Mouse (Mus musculus) embryo, embryonic 11.5 days (tissue): ENCODE results near the gene 4930558C23Rik.
"Not testable (repeated sequence)": the region's sequence is repeated elsewhere in the genome, so short reads cannot be mapped to it uniquely, and the experiment has no call there.

Source experiments
- DNase-seq: peaks from one replicate; pipeline ENCODE4 v3.0.0-alpha.2; 2012; ENCODE audit warnings: low read depth, low spot score

4930558C23Rik gene

GRCm38 (mm10) chr3:95402741-95403140 is at the start of gene 4930558C23Rik:
TSS of gene 4930558C23Rik (minus strand) at chr3:95402841.
- no peak for DNase-seq

GRCm38 (mm10) chr3:95450915-95451314 is 48.3 kb upstream of the 4930558C23Rik start:
- DNase-seq = no peak

GRCm38 (mm10) chr3:95450408-95450807 is 47.8 kb upstream of the 4930558C23Rik start:
- DNase-seq = peak; percentile 36

- DNase-seq = no peak
Measured at GRCm38 (mm10) chr3:95445311-95445710, 42.7 kb upstream of the 4930558C23Rik start.

- DNase-seq = no peak
Measured at GRCm38 (mm10) chr3:95442406-95443117, 39.9 kb upstream of the 4930558C23Rik start.

GRCm38 (mm10) chr3:95439670-95440069 is 37.0 kb upstream of the 4930558C23Rik start:
- DNase-seq = no peak

- not testable (repeated sequence) for DNase-seq
Measured at GRCm38 (mm10) chr3:95438636-95439035, 36.0 kb upstream of the 4930558C23Rik start.

GRCm38 (mm10) chr3:95435561-95435960 is 32.9 kb upstream of the 4930558C23Rik start:
- no peak for DNase-seq

- DNase-seq = no peak
Measured at GRCm38 (mm10) chr3:95434983-95435370, 32.3 kb upstream of the 4930558C23Rik start.

- DNase-seq = peak; percentile 95
Measured at GRCm38 (mm10) chr3:95434136-95434982, 31.7 kb upstream of the 4930558C23Rik start, which contains the start of gene Arnt. TSS of gene Arnt (plus strand) at chr3:95434388.

GRCm38 (mm10) chr3:95433301-95433915 is 30.8 kb upstream of the 4930558C23Rik start:
- no peak for DNase-seq

- not testable (repeated sequence) for DNase-seq
Measured at GRCm38 (mm10) chr3:95428423-95428822, 25.8 kb upstream of the 4930558C23Rik start.

GRCm38 (mm10) chr3:95427891-95428238 is 25.2 kb upstream of the 4930558C23Rik start:
- not testable (repeated sequence) for DNase-seq

GRCm38 (mm10) chr3:95427117-95427890 is 24.7 kb upstream of the 4930558C23Rik start:
- DNase-seq = not testable (repeated sequence)

GRCm38 (mm10) chr3:95426476-95426875 is 23.8 kb upstream of the 4930558C23Rik start:
- not testable (repeated sequence) for DNase-seq

- DNase-seq = no peak
Measured at GRCm38 (mm10) chr3:95417866-95418265, 15.2 kb upstream of the 4930558C23Rik start.

GRCm38 (mm10) chr3:95412268-95412667 is 9.6 kb upstream of the 4930558C23Rik start:
- DNase-seq = no peak

GRCm38 (mm10) chr3:95408852-95409251 is 6.2 kb upstream of the 4930558C23Rik start:
- DNase-seq = no peak

GRCm38 (mm10) chr3:95407728-95408127 is 5.1 kb upstream of the 4930558C23Rik start:
- no peak for DNase-seq

- no peak for DNase-seq
Measured at GRCm38 (mm10) chr3:95394385-95394784, 8.3 kb downstream of the 4930558C23Rik start.

GRCm38 (mm10) chr3:95385401-95386075 is 17.1 kb downstream of the 4930558C23Rik start:
- DNase-seq = no peak
